Mouse (Mus musculus) right cerebral cortex, postnatal 10 days (tissue): Measurements from ENCODE around the gene Sox10.

Experiments used
- DNase-seq, 2 experiments: peaks; one replicate each; pipeline ENCODE4 v3.0.0; 2021; ENCODE audit warnings: low spot score in 2 of 2

Gene Sox10

GRCm38 (mm10) chr15:79162301-79162700, 2.7 kb downstream of the Sox10 start:
- no peak for DNase-seq

GRCm38 (mm10) chr15:79155572-79155971, 9.5 kb downstream of the Sox10 start:
- DNase-seq = no peak

- peak; percentile 57 to 62 for DNase-seq
These were observed 12.3 kb downstream of the Sox10 start for GRCm38 (mm10) chr15:79152709-79153108.

GRCm38 (mm10) chr15:79151881-79152280, 13.2 kb downstream of the Sox10 start:
- DNase-seq = peak; percentile 72 to 74

- DNase-seq = peak; percentile 70 to 87
These were observed 16.5 kb downstream of the Sox10 start for GRCm38 (mm10) chr15:79148533-79148932.

- no peak for DNase-seq
These were observed 19.5 kb downstream of the Sox10 start for GRCm38 (mm10) chr15:79145522-79145921.

- DNase-seq = no peak
These were observed 21.0 kb downstream of the Sox10 start for GRCm38 (mm10) chr15:79144021-79144420.

GRCm38 (mm10) chr15:79143316-79143715, 21.7 kb downstream of the Sox10 start:
- no peak for DNase-seq

- no peak for DNase-seq
These were observed 23.5 kb downstream of the Sox10 start for GRCm38 (mm10) chr15:79141566-79141917.

GRCm38 (mm10) chr15:79140866-79141565, 24.0 kb downstream of the Sox10 start, which contains the start of the genes Polr2f and 1700088E04Rik:
Gene Polr2f, plus strand, starts transcription at chr15:79141009.
Gene 1700088E04Rik, minus strand, starts transcription at chr15:79141253.
- DNase-seq = peak; percentile 96 to 97

- no peak for DNase-seq
These were observed 25.4 kb downstream of the Sox10 start for GRCm38 (mm10) chr15:79139640-79140039.

GRCm38 (mm10) chr15:79135783-79136575, 29.1 kb downstream of the Sox10 start:
- no peak for DNase-seq

GRCm38 (mm10) chr15:79135332-79135731, 29.7 kb downstream of the Sox10 start:
- DNase-seq = no peak

GRCm38 (mm10) chr15:79134496-79135270, 30.4 kb downstream of the Sox10 start:
- no peak for DNase-seq

- no peak for DNase-seq
These were observed 31.8 kb downstream of the Sox10 start for GRCm38 (mm10) chr15:79133191-79133661.

- no peak for DNase-seq
These were observed 33.6 kb downstream of the Sox10 start for GRCm38 (mm10) chr15:79131442-79131841.

GRCm38 (mm10) chr15:79130782-79131181, 34.3 kb downstream of the Sox10 start:
- no peak for DNase-seq

GRCm38 (mm10) chr15:79129311-79129710, 35.7 kb downstream of the Sox10 start:
- no peak for DNase-seq

GRCm38 (mm10) chr15:79128208-79128607, 36.8 kb downstream of the Sox10 start:
- DNase-seq = no peak

GRCm38 (mm10) chr15:79127101-79127500, 37.9 kb downstream of the Sox10 start:
- DNase-seq = no peak

GRCm38 (mm10) chr15:79126217-79126932, 38.7 kb downstream of the Sox10 start:
- DNase-seq = peak in 1 of 2 experiments; percentile 45
